ENCODE assay signal across 8 mouse cellular contexts in genomic region chr5:124453339-124454081, GRCm38 (mm10). TPM values are rescaled to one million over a fixed set of nuclear protein-coding genes. Genes with fewer than 3 reads are reported as not detected.
A peak's percentile ranks its signal among the peaks of the same experiment; 100 is the strongest.
DNase-seq lines count a peak whose midpoint lies in the region; ATAC-seq and TF ChIP-seq lines count a peak whose summit lies in the region.

No protein-coding gene starts in this region.

- ATAC-seq in heart, embryonic 12.5 days (ENCODE audit: insufficient number of reproducible peaks, low FRiP score) = no peak
- ATAC-seq in hindbrain, postnatal 0 days = peak; percentile 68

- WGBS in heart, embryonic 12.5 days = 79% methylated on average over 13 of the region's 13 CpGs
- 56% methylated on average over 13 of the region's 13 CpGs for WGBS in hindbrain, postnatal 0 days

- peaks cover 46% of the 10 kb centered on the region for H3K4me1 ChIP-seq in heart, embryonic 12.5 days (replicated peaks)
- H3K4me1 ChIP-seq in hindbrain, postnatal 0 days (ENCODE audit: insufficient read depth, low read length) = no peaks in the 10 kb centered on the region

- H3K36me3 ChIP-seq in heart, embryonic 12.5 days = peaks cover 92% of the 10 kb centered on the region
- H3K36me3 ChIP-seq in hindbrain, postnatal 0 days (ENCODE audit: insufficient read depth, low read length) = peaks cover 67% of the 10 kb centered on the region

- H3K9ac ChIP-seq in heart, embryonic 12.5 days = peak overlapping the region; percentile 23; the same call in 1 of the 2 replicates
- no peak overlapping the region; the same call in 1 of the 2 replicates for H3K9ac ChIP-seq in hindbrain, postnatal 0 days (replicated peaks; ENCODE audit: low read length)

- no peak overlapping the region for H3K4me2 ChIP-seq in heart, embryonic 12.5 days
- H3K4me2 ChIP-seq in hindbrain, postnatal 0 days (ENCODE audit: low read depth, low read length) = peak overlapping the region; percentile 6; the same call in 1 of the 2 replicates

- H3K27me3 ChIP-seq in heart, embryonic 12.5 days (replicated peaks) = no peaks in the 10 kb centered on the region
- no peaks in the 10 kb centered on the region for H3K27me3 ChIP-seq in hindbrain, postnatal 0 days (ENCODE audit: insufficient read depth, low read length)

- no peak for DNase-seq in heart, postnatal 25 days (ENCODE audit: low spot score)
- peak; percentile 46 for DNase-seq in cerebellum, adult 11 months
- DNase-seq in hindbrain, postnatal 0 days (ENCODE audit: low spot score) = peak; percentile 59
- DNase-seq in left cerebral cortex, postnatal 36 days (ENCODE audit: low spot score in 2 of 2) = peak; percentile 67 to 72
- DNase-seq in adipocyte (ENCODE audit: low spot score) = no peak
- no peak for DNase-seq in thymus, postnatal 25 days
- no peak for DNase-seq in lung, postnatal 25 days (ENCODE audit: low spot score)

- peak overlapping the region; percentile 36 for H3K27ac ChIP-seq in heart, embryonic 12.5 days (ENCODE audit: poor library complexity, severe bottlenecking)
- H3K27ac ChIP-seq in hindbrain, postnatal 0 days = peak overlapping the region; percentile 75

- no peak for TF ChIP-seq CTCF in hindbrain, postnatal 0 days (IDR thresholded peaks at IDR 0.05; ENCODE audit: low read depth)

- intact Hi-C loops in heart, postnatal 25 days (cut with DNase I) = no loop called here
- intact Hi-C loops in left cerebral cortex, postnatal 36 days (cut with DNase I) = no loop called here

- no peaks in the 10 kb centered on the region for H3K9me3 ChIP-seq in heart, embryonic 12.5 days (replicated peaks)
- no peaks in the 10 kb centered on the region for H3K9me3 ChIP-seq in hindbrain, postnatal 0 days (ENCODE audit: low read length)

- H3K4me3 ChIP-seq in heart, embryonic 12.5 days = no peak overlapping the region
- H3K4me3 ChIP-seq in hindbrain, postnatal 0 days (ENCODE audit: low read length) = no peak overlapping the region

RNA-seq across cellular contexts. Expression of gene Kmt5a, which starts 13.8 kb away (rescaled TPM):
- polyA plus RNA-seq in heart, embryonic 12.5 days (2016; fragmentation: Nextera tagmentation; extraction: Ambion mirVana) = 81.1 and 85.4 TPM in 2 replicates
- total RNA-seq in heart, postnatal 25 days (2021) = 100 to 1,000 TPM; 221 to 226 TPM
- 28.0 and 48.5 TPM in 2 replicates for total RNA-seq in hindbrain, postnatal 0 days (2014; rRNA removed)
- 17.2 and 20.5 TPM in 2 replicates for polyA plus RNA-seq in hindbrain, postnatal 0 days (2015; fragmentation: Nextera tagmentation; extraction: Ambion mirVana)
- 10 to 100 TPM; 55.1 to 67.8 TPM for total RNA-seq in left cerebral cortex, postnatal 36 days (2021)

RNA-seq across cellular contexts. Expression of gene Rilpl2, which starts 24.7 kb away (rescaled TPM):
- 13.5 and 13.6 TPM in 2 replicates for polyA plus RNA-seq in heart, embryonic 12.5 days (2016; fragmentation: Nextera tagmentation; extraction: Ambion mirVana)
- 1 to 10 TPM; 7.9 to 9.4 TPM for total RNA-seq in heart, postnatal 25 days (2021)
- total RNA-seq in hindbrain, postnatal 0 days (2014; rRNA removed) = 25.6 and 38.8 TPM in 2 replicates
- polyA plus RNA-seq in hindbrain, postnatal 0 days (2015; fragmentation: Nextera tagmentation; extraction: Ambion mirVana) = 33.2 and 34.8 TPM in 2 replicates
- 10 to 100 TPM; 18.8 to 20.5 TPM for total RNA-seq in left cerebral cortex, postnatal 36 days (2021)

RNA-seq across cellular contexts. Expression of gene Sbno1, which starts 27.7 kb away (rescaled TPM):
- polyA plus RNA-seq in heart, embryonic 12.5 days (2016; fragmentation: Nextera tagmentation; extraction: Ambion mirVana) = 71.8 and 75.3 TPM in 2 replicates
- total RNA-seq in heart, postnatal 25 days (2021) = 10 to 100 TPM; 63.9 to 68.9 TPM
- 30.4 and 35.9 TPM in 2 replicates for total RNA-seq in hindbrain, postnatal 0 days (2014; rRNA removed)
- 71.0 and 73.6 TPM in 2 replicates for polyA plus RNA-seq in hindbrain, postnatal 0 days (2015; fragmentation: Nextera tagmentation; extraction: Ambion mirVana)
- 100 to 1,000 TPM; 152 to 175 TPM for total RNA-seq in left cerebral cortex, postnatal 36 days (2021)

RNA-seq across cellular contexts. Expression of gene Snrnp35, which starts 29.4 kb away (rescaled TPM):
- 23.9 and 24.0 TPM in 2 replicates for polyA plus RNA-seq in heart, embryonic 12.5 days (2016; fragmentation: Nextera tagmentation; extraction: Ambion mirVana)
- total RNA-seq in heart, postnatal 25 days (2021) = 10 to 100 TPM; 10.0 to 12.7 TPM
- total RNA-seq in hindbrain, postnatal 0 days (2014; rRNA removed) = 4.0 and 17.2 TPM in 2 replicates
- 13.9 and 17.3 TPM in 2 replicates for polyA plus RNA-seq in hindbrain, postnatal 0 days (2015; fragmentation: Nextera tagmentation; extraction: Ambion mirVana)
- 10 to 100 TPM; 22.7 to 28.0 TPM for total RNA-seq in left cerebral cortex, postnatal 36 days (2021)

Comparison
In these comparisons a context has a peak if more than half of its experiments do, and no peak if none do; other contexts are left out.
1. DNase-seq: peak in cerebellum, adult 11 months (single experiment), hindbrain, postnatal 0 days (single experiment) and left cerebral cortex, postnatal 36 days (2 of 2); none in heart, postnatal 25 days (single experiment), adipocyte (single experiment), thymus, postnatal 25 days (single experiment) and lung, postnatal 25 days (single experiment).